Mouse (Mus musculus) forelimb bud, embryonic 11.5 days (tissue): Measurements from ENCODE around the gene Prpf38b.
A peak's percentile ranks its signal among the peaks of the same experiment; 100 is the strongest.

ENCODE experiments used
- DNase-seq: peaks from one replicate; pipeline ENCODE4 v3.0.0-alpha.2; 2012; ENCODE audit warnings: low read depth, low spot score

Prpf38b gene

DNA sequence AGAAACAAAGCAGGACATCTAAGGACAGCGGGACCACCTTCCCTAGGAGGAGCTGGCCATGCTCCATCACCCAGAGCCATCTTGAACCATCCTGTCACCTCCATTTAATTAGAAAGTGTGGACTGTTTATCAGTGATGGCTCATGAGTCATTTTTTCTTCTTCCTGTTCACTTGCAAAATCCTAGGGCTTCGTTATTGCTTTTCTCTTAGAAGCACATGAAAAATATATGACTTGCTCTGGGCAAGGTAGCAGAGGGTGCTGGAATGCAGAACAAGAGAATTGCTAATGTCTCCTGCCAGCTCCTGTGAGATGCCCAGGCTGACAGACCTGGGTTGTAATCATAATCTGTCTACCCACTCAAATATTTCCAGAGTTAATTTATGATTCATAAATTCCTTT is 50.7 kb downstream of the Prpf38b start:
- no peak for DNase-seq

- peak; percentile 73 for DNase-seq
These were observed 53.2 kb downstream of the Prpf38b start for GRCm38 (mm10) chr3:108858231-108858770.

DNA sequence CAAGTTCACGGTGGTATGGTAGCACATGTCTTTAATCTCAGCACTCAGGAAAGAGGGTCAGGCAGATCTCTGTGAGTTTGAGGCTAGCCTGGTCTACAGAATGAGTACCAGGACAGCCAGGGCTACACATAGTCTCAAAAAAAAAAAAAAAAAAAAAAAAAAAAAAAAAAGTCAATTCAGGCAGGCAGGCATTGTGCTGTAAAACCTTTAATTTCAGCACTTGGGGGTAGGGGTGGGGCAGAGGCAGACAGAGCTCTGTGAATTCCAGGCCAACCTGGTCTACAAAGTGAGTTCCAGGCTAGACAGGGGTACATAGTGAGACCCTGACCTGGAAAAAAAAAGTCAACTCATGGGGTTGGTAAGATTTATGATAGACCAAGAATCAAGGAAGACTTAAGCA is 53.8 kb downstream of the Prpf38b start:
- DNase-seq: no peak

DNA sequence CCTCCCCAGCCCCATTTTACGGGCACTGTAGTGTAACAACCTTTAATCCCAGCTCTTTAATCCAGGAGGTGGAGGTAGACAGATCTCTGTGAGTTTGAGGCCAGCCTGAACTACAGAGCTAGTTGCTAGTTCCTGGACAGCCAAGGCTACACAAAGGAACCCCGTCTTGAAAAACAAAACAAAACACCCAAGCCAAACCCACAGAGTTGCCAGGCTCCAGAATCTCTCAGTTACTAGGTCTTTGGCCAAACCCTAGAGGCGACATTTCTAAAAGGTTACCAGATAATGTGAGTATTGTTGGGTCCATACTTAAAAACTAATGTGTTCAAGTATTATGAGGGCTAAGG is 54.4 kb downstream of the Prpf38b start:
- no peak for DNase-seq

DNA sequence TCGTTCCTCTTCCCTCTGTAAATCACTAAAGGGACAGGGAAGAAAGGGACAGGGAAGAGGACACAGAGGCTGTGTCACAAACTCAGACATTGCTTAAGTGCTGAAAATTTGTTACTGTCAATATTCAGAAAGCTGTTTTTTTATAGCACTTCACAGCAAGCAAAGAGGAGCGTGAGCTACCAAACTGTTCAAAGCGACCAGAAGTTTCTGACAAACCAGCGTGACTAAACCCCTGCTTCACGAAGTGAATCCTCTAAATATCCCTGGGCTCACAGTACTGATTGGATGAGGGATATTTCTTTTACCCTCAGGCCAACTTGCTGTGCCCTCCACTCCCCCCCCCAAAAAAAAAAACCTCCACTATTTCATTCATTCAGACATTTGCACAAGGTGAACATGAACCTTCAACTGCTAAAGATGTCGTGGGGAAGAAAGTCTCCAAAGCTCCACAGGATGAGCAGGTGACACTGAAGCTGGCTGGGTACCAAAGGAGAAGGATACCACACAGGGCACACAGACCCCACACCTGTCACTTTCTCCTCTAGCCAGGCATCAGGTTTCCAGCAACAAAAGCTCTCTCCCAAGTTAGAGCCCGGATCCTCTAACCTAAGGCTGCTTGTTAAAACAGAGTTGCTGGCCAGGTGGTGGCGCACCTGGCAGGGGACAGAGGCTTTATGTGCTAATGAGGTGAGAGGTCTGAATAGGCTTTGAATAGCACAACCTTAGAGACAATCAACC is 55.0 kb downstream of the Prpf38b start:
- DNase-seq: peak; percentile 59

GRCm38 (mm10) chr3:108855864-108856263 is 55.7 kb downstream of the Prpf38b start:
- no peak for DNase-seq

DNA sequence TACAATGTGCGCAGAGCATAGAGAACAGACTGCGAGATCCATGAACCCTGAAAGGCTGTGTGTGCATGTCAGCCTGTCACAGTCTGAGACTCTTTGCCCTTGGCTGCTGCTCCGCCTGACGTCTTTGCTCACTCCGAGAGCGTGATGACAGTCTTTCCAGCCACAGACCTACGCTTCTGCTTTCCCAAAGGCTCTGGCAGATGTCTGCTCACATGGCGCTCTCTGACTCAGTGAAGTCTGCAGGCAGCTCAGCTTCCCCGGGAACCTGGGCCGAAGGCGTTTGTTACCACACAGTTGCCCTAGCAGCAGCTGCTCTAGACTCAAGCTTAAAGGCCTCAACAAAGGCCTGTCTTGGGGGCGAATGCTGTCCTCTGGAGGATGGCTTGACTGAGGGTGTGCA is 56.2 kb downstream of the Prpf38b start:
- DNase-seq: no peak

DNA sequence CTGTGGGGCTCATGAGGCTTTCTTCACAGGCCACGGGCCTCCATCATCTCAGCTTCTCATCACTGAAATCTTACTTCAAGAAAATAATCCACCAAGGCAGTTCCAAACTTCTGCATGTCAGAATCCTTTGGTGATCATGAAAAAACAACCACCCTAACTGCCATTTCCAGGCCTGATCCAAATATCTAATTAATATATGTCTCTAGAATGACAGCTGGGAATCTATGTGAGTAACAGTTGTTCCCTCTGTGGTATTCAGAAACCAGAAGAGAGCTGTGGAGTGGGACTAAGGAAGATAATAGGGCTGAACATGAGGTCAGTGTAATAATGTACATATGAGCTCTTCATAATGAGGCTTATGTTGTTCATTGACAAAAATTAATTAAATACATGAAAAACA is 58.3 kb downstream of the Prpf38b start:
- DNase-seq: no peak
